Mouse (Mus musculus): ENCODE results near the gene Adam19. TPM values are rescaled to one million over a fixed set of nuclear protein-coding genes. Genes with fewer than 3 reads are reported as not detected.

The Adam19 gene
- polyA plus RNA-seq (2015; fragmentation: Nextera tagmentation; extraction: Ambion mirVana): 4.3 and 4.9 TPM in 2 replicates

DNA sequence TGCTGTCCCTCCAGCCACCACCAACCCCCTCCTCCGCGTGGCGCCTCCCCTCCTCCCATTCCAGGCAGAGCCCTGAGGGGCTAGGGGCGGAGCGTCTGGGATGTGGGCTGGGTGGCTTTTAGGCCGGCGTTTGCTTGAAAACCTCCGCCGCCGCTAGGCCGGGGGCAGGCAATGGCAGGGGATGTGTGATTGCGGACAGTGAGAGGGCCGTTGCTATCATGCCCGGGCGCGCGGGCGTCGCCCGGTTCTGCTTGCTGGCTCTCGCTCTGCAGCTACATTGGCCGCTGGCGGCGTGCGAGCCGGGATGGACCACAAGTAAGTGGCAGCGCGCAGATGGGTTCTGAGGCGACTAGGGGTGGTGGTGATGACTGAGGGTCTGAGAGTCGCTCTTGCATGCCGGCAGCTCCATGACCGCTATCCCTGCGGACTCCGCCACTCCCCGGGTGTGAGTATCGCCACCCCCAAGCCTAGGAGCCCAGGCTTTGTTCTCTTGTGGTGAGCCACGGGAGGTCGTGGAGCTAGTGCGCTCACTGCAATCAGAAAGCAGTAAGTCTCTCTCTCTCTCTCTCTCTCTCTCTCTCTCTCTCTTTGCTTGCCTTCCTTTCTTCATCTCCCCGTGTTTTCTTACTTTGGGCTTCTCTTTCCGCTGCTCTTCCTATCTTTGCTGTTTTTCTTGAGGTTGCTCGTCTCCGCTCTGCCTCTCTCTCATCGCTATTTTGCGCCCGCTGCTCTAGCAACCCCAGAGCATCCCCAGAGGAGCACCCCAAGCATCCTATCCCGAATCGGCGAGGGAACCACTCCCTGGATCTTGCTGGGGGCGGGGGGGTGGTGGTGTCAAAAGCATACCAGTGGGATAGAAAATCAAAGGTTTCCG lies at the start of gene Adam19:
TSS of gene Adam19 (plus strand) at position 97 of the 874 bp plus-strand sequence.
- peak; percentile 61 for DNase-seq (ENCODE audit: low spot score)

GRCm38 (mm10) chr11:46016061-46016460 lies 39.7 kb upstream of the Adam19 start:
- Histone ChIP-seq H3K27me3 (ENCODE audit: control insufficient read depth, insufficient read depth, low read length) (no peaks in the 10 kb centered on the region), H3K4me2 (replicated peaks; ENCODE audit: low read depth) (no peak overlapping the region), H3K36me3 (ENCODE audit: control insufficient read depth, insufficient read depth, low read length) (no peaks in the 10 kb centered on the region), H3K27ac (replicated peaks) (no peak overlapping the region), H3K4me1 (replicated peaks; ENCODE audit: control insufficient read depth, insufficient read depth) (no peaks in the 10 kb centered on the region), H3K9ac (ENCODE audit: low read length) (no peak overlapping the region), H3K4me3 (ENCODE audit: low read depth, low read length) (no peak overlapping the region), H3K9me3 (ENCODE audit: control insufficient read depth, low read length) (no peaks in the 10 kb centered on the region)
- no peak for ATAC-seq (ENCODE audit: low FRiP score, low TSS enrichment)
- DNase-seq (ENCODE audit: low spot score): peak; percentile 80
- TF ChIP-seq EP300 (optimal IDR thresholded peaks at IDR 0.05) (no peak), CTCF (IDR thresholded peaks at IDR 0.05; ENCODE audit: low read depth) (peak; percentile 87)
- WGBS: 20% methylated on average over 6 of the region's 6 CpGs

More for the DNA sequence above, at the start of gene Adam19:
- H3K27me3 ChIP-seq (ENCODE audit: control insufficient read depth, insufficient read depth, low read length): no peaks in the 10 kb centered on the region
- no peaks in the 10 kb centered on the region for H3K36me3 ChIP-seq (ENCODE audit: control insufficient read depth, insufficient read depth, low read length)
- H3K4me2 ChIP-seq (replicated peaks; ENCODE audit: low read depth): peak within 1 kb of the TSS; percentile 60
- H3K27ac ChIP-seq (replicated peaks): peak within 1 kb of the TSS; percentile 94
- peak; percentile 67; the same call in 1 of the 2 replicates for ATAC-seq (ENCODE audit: low FRiP score, low TSS enrichment)
- H3K4me1 ChIP-seq (replicated peaks; ENCODE audit: control insufficient read depth, insufficient read depth): no peaks in the 10 kb centered on the region
- TF ChIP-seq EP300 (optimal IDR thresholded peaks at IDR 0.05) (no peak), CTCF (IDR thresholded peaks at IDR 0.05; ENCODE audit: low read depth) (peak; percentile 32; the same call in 1 of the 2 replicates)
- peak within 1 kb of the TSS; percentile 85 for H3K9ac ChIP-seq (ENCODE audit: low read length)
- H3K9me3 ChIP-seq (ENCODE audit: control insufficient read depth, low read length): no peaks in the 10 kb centered on the region
- peak within 1 kb of the TSS; percentile 62 for H3K4me3 ChIP-seq (ENCODE audit: low read depth, low read length)
- WGBS: under 1% methylated on average over 50 of the region's 51 CpGs

DNA sequence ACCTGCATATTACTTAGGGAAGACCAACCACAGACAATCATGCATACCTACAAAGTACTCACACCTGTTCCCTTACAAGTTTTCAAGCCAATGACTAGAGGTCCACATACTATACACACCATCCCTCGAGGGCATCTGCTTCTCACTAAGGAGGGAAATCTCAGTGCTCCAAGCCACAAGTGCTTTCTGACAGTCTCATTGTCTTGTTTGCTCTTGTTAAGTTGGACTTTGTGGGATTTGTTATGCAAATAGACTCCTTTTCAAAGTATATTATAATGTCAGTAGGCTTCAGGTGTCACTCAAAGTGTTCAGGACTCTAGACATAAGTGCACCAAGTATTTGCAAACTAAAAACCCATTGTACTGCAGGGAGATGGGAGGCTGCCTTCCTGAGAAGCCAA lies 35.5 kb upstream of the Adam19 start:
- Histone ChIP-seq H3K4me3 (ENCODE audit: low read depth, low read length) (no peak overlapping the region), H3K4me2 (replicated peaks; ENCODE audit: low read depth) (no peak overlapping the region), H3K36me3 (ENCODE audit: control insufficient read depth, insufficient read depth, low read length) (no peaks in the 10 kb centered on the region), H3K27ac (replicated peaks) (no peak overlapping the region), H3K27me3 (ENCODE audit: control insufficient read depth, insufficient read depth, low read length) (no peaks in the 10 kb centered on the region), H3K9me3 (ENCODE audit: control insufficient read depth, low read length) (no peaks in the 10 kb centered on the region), H3K9ac (ENCODE audit: low read length) (no peak overlapping the region), H3K4me1 (replicated peaks; ENCODE audit: control insufficient read depth, insufficient read depth) (no peaks in the 10 kb centered on the region)
- no peak for ATAC-seq (ENCODE audit: low FRiP score, low TSS enrichment)
- DNase-seq (ENCODE audit: low spot score): no peak
- 65% methylated on average over 1 of the region's 1 CpGs for WGBS
- TF ChIP-seq CTCF (IDR thresholded peaks at IDR 0.05; ENCODE audit: low read depth) (no peak), EP300 (optimal IDR thresholded peaks at IDR 0.05) (no peak)

DNA sequence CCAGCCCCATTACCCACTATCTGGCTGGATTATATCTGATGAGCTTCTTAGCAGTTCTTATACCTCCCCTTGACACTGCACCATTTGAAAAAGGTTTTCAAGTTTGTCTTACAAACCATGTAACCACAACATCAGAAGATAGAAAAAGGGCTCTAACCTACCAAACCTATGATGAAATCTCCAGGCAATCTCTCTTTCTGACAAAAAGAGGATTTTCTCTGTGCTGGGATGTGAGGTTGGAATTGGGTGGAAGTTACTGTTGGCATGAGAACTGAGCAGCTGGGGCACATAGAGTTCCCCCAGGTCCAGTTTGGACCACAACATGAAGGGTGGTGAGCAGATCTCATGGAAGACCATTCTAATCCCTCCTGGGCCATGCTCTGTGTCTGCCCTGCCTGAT lies 33.9 kb upstream of the Adam19 start:
- Histone ChIP-seq H3K4me1 (replicated peaks; ENCODE audit: control insufficient read depth, insufficient read depth) (no peaks in the 10 kb centered on the region), H3K36me3 (ENCODE audit: control insufficient read depth, insufficient read depth, low read length) (no peaks in the 10 kb centered on the region), H3K9ac (ENCODE audit: low read length) (no peak overlapping the region), H3K9me3 (ENCODE audit: control insufficient read depth, low read length) (no peaks in the 10 kb centered on the region), H3K4me3 (ENCODE audit: low read depth, low read length) (no peak overlapping the region), H3K27ac (replicated peaks) (no peak overlapping the region), H3K4me2 (replicated peaks; ENCODE audit: low read depth) (no peak overlapping the region), H3K27me3 (ENCODE audit: control insufficient read depth, insufficient read depth, low read length) (no peaks in the 10 kb centered on the region)
- DNase-seq (ENCODE audit: low spot score) (no peak), ATAC-seq (ENCODE audit: low FRiP score, low TSS enrichment) (no peak)
- TF ChIP-seq EP300 (optimal IDR thresholded peaks at IDR 0.05) (no peak), CTCF (IDR thresholded peaks at IDR 0.05; ENCODE audit: low read depth) (no peak)

DNA sequence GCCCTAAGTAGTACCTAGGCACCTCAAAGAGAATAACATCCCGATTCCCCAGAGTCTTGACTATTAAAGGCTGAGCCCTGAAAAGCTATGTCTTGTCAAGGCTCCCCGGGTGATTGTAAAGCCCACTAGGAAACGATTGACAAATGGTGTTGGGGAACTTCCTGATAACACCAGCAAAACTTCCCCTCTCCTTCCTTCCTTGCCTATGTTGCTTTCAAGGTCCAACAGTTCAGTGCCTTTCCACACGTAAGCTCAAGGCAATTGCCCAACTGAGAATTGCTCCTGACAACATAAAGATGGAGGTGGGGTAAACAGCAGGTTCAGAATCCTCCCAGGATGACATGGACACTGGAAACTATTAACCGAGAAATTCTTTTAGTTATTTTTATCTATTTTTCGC lies 32.8 kb upstream of the Adam19 start:
- Histone ChIP-seq H3K4me2 (replicated peaks; ENCODE audit: low read depth) (no peak overlapping the region), H3K9me3 (ENCODE audit: control insufficient read depth, low read length) (no peaks in the 10 kb centered on the region), H3K27ac (replicated peaks) (no peak overlapping the region), H3K4me3 (ENCODE audit: low read depth, low read length) (no peak overlapping the region), H3K27me3 (ENCODE audit: control insufficient read depth, insufficient read depth, low read length) (no peaks in the 10 kb centered on the region), H3K4me1 (replicated peaks; ENCODE audit: control insufficient read depth, insufficient read depth) (no peaks in the 10 kb centered on the region), H3K36me3 (ENCODE audit: control insufficient read depth, insufficient read depth, low read length) (no peaks in the 10 kb centered on the region), H3K9ac (ENCODE audit: low read length) (no peak overlapping the region)
- 79% methylated on average over 6 of the region's 6 CpGs for WGBS
- ATAC-seq (ENCODE audit: low FRiP score, low TSS enrichment) (no peak), DNase-seq (ENCODE audit: low spot score) (no peak)
- TF ChIP-seq CTCF (IDR thresholded peaks at IDR 0.05; ENCODE audit: low read depth) (no peak), EP300 (optimal IDR thresholded peaks at IDR 0.05) (no peak)

DNA sequence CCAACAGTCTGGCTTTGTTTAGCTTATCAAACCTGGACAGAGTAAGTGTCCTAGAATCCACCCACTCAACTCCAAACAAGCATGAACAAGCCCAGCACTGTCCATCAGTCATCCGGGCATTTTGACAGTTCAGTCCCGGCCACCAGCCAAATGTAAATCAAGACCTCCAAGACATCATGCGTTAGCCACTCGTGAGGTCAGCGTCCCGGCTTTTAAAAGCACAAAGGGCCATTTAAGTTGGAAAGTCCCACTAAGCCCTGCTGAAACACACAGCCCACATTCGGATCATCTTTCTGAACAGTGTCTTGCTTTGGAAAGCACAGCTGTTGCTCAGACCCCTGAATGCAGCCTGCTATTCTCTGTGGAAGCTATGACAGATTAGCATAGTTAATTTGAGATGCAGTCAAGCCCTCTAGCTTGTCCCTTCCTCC lies 29.8 kb upstream of the Adam19 start:
- Histone ChIP-seq H3K36me3 (ENCODE audit: control insufficient read depth, insufficient read depth, low read length) (no peaks in the 10 kb centered on the region), H3K27ac (replicated peaks) (no peak overlapping the region), H3K4me3 (ENCODE audit: low read depth, low read length) (no peak overlapping the region), H3K9me3 (ENCODE audit: control insufficient read depth, low read length) (no peaks in the 10 kb centered on the region), H3K9ac (ENCODE audit: low read length) (no peak overlapping the region), H3K27me3 (ENCODE audit: control insufficient read depth, insufficient read depth, low read length) (no peaks in the 10 kb centered on the region), H3K4me1 (replicated peaks; ENCODE audit: control insufficient read depth, insufficient read depth) (no peaks in the 10 kb centered on the region), H3K4me2 (replicated peaks; ENCODE audit: low read depth) (no peak overlapping the region)
- DNase-seq (ENCODE audit: low spot score): no peak
- no peak for TF ChIP-seq EP300 (optimal IDR thresholded peaks at IDR 0.05)
- no peak for TF ChIP-seq CTCF (IDR thresholded peaks at IDR 0.05; ENCODE audit: low read depth)
- 22% methylated on average over 7 of the region's 7 CpGs for WGBS
- peak; percentile 54; the same call in 1 of the 2 replicates for ATAC-seq (ENCODE audit: low FRiP score, low TSS enrichment)
